Mouse (Mus musculus): ENCODE measurements around the gene Olfr1130. TPM values are rescaled to one million over a fixed set of nuclear protein-coding genes. Genes with fewer than 3 reads are reported as not detected.
"Not testable (repeated sequence)": the region's sequence is repeated elsewhere in the genome, so short reads cannot be mapped to it uniquely, and the experiment has no call there.

Olfr1130 gene
- polyA plus RNA-seq (2016; fragmentation: Nextera tagmentation; extraction: Ambion mirVana): not detected in 2 replicates

DNA sequence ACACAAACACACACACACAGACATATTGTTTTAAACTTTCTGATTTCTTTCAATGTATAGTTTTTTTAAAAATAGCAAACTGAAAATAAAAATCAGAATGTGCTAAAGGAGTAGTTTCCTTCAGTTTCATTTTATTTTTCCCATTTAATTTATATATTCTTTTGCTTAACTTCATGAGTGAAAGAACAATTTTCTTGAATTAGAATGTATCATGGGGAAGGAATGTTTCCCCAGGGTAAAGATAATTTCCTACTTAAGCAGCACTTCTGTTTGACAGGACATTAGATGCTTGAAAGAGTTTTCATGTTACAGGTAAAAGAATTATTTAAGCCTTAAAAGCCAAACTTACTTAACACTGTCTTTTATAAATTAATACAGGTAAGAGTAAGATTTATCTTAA is at the start of gene Olfr1130:
TSS of gene Olfr1130 (plus strand) at position 301 of the 400 bp plus-strand sequence.
- H3K36me3 ChIP-seq; H3K4me1 ChIP-seq (replicated peaks); H3K4me3 ChIP-seq; H3K9ac ChIP-seq; H3K9me3 ChIP-seq (replicated peaks); H3K4me2 ChIP-seq; ATAC-seq (ENCODE audit: insufficient number of reproducible peaks, low FRiP score); H3K27me3 ChIP-seq (replicated peaks); H3K27ac ChIP-seq (ENCODE audit: poor library complexity, severe bottlenecking): not testable (repeated sequence)

DNA sequence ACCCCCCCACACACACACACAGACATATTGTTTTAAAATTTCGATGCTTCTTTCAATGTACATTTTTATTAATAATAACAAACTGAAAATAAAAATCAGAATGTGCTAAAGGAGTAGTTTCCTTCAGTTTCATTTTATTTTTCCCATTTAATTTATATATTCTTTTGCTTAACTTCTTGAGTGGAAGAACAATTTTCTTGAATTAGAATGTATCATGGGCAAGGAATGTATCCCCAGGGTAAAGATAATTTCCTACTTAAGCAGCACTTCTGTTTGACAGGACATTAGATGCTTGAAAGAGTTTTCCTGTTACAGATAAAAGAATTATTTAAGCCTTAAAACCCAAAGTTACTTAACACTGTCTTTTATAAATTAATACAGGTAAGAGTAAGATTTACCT is 32.4 kb upstream of the Olfr1130 start, which contains the start of gene Olfr1129:
TSS of gene Olfr1129 (plus strand) at position 301 of the 400 bp plus-strand sequence.
- H3K4me3 ChIP-seq; H3K36me3 ChIP-seq; H3K9me3 ChIP-seq (replicated peaks); H3K4me2 ChIP-seq; ATAC-seq (ENCODE audit: insufficient number of reproducible peaks, low FRiP score); H3K4me1 ChIP-seq (replicated peaks); H3K27me3 ChIP-seq (replicated peaks); H3K9ac ChIP-seq; H3K27ac ChIP-seq (ENCODE audit: poor library complexity, severe bottlenecking): not testable (repeated sequence)
- WGBS: 55% methylated on average over 1 of the region's 1 CpGs

DNA sequence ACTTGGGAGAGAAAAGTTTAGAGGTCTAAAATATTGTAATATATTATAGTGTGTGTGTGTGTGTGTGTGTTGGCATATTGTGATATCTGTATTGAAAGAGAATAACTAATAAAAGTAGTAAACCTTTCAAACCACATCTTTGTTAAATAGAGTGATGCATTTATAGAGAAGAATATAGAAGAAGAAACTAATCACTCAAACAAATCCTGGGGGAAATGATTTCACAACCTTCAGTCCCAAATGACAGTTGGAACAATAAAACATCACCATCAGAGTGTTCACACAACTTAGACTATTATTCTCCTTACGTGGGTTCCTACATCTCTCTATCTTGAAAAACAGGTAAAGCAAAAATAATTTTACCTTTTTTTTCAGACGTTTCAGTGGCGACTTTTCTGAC is 20.8 kb downstream of the Olfr1130 start, which contains the start of gene Olfr1131:
TSS of gene Olfr1131 (plus strand) at position 301 of the 400 bp plus-strand sequence.
- H3K9me3 ChIP-seq (replicated peaks): peaks cover 4% of the 10 kb centered on the region; the same call in 1 of the 2 replicates
- 61% methylated on average over 3 of the region's 3 CpGs for WGBS
- no peak within 1 kb of the TSS for H3K9ac ChIP-seq
- H3K27ac ChIP-seq (ENCODE audit: poor library complexity, severe bottlenecking): no peak within 1 kb of the TSS
- no peaks in the 10 kb centered on the region for H3K27me3 ChIP-seq (replicated peaks)
- no peak within 1 kb of the TSS for H3K4me3 ChIP-seq
- H3K36me3 ChIP-seq: no peaks in the 10 kb centered on the region
- no peak for ATAC-seq (ENCODE audit: insufficient number of reproducible peaks, low FRiP score)
- no peak within 1 kb of the TSS for H3K4me2 ChIP-seq
- no peaks in the 10 kb centered on the region for H3K4me1 ChIP-seq (replicated peaks)

DNA sequence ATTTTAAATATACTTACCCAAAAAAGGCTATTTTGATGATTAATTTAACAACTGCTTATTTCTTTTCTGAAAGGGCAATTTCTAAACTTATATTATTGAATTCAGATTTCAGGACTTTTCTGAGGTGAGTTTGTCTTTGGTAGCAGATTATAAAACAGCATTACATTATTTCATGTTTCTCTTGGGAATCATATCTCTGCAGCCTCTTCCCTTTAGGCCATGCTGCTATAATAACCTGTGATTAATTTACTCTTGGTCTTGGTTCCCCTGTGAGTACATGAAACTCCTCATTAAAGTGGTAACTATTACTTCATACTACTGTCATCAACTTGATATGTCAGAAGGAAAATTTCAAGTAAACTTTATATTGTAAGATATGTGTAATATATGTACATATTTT is 31.4 kb downstream of the Olfr1130 start, which contains the start of gene Olfr1132:
TSS of gene Olfr1132 (minus strand) at position 101 of the 400 bp plus-strand sequence.
- no peaks in the 10 kb centered on the region for H3K36me3 ChIP-seq
- H3K27me3 ChIP-seq (replicated peaks): no peaks in the 10 kb centered on the region
- no peak within 1 kb of the TSS for H3K9ac ChIP-seq
- H3K4me2 ChIP-seq: no peak within 1 kb of the TSS
- H3K27ac ChIP-seq (ENCODE audit: poor library complexity, severe bottlenecking): no peak within 1 kb of the TSS
- H3K4me3 ChIP-seq: no peak within 1 kb of the TSS
- no peaks in the 10 kb centered on the region for H3K9me3 ChIP-seq (replicated peaks)
- no peak for ATAC-seq (ENCODE audit: insufficient number of reproducible peaks, low FRiP score)
- H3K4me1 ChIP-seq (replicated peaks): no peaks in the 10 kb centered on the region

DNA sequence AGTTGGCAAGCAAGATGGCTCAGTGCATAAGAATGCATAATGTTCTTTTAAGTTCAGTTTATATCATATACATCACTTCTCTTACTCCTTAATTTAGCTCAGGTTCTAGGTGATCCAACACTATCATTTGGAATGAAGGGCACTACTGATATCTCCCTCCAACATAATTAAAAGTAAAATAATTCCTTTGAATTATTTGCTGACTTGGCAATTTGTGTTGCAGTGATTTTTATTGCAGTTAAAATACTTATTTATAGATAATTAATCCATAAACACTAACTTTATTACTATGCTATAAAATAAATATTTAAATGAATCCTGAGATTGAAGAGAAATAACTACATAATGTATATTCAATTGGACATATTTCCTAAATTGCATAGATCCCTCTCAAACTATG is 36.4 kb downstream of the Olfr1130 start:
- no peak overlapping the region for H3K9ac ChIP-seq
- no peak for ATAC-seq (ENCODE audit: insufficient number of reproducible peaks, low FRiP score)
- H3K9me3 ChIP-seq (replicated peaks): no peaks in the 10 kb centered on the region
- no peaks in the 10 kb centered on the region for H3K4me1 ChIP-seq (replicated peaks)
- no peak overlapping the region for H3K4me2 ChIP-seq
- no peak overlapping the region for H3K27ac ChIP-seq (ENCODE audit: poor library complexity, severe bottlenecking)
- H3K27me3 ChIP-seq (replicated peaks): no peaks in the 10 kb centered on the region
- no peak overlapping the region for H3K4me3 ChIP-seq
- H3K36me3 ChIP-seq: no peaks in the 10 kb centered on the region

DNA sequence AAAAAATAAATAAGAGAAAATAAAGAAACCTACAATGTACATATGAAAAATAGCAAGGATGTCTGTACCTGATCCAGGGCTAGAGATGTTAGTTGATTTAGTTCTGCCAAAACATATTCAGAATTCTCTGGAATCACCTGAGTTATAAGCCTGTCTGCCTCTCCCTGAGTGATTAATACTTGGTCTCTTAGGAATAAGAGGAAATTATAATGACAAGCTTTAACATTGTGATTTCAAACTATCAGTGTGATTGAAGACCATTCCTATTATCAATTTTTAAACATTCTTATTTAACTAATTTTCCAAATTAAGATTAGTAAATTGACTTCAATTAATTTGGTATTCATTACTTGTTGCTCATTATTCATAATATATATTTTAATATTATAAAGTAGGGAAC is 41.3 kb downstream of the Olfr1130 start, which contains the start of gene Olfr1133:
TSS of gene Olfr1133 (minus strand) at position 101 of the 400 bp plus-strand sequence.
- no peak within 1 kb of the TSS for H3K4me3 ChIP-seq
- H3K36me3 ChIP-seq: no peaks in the 10 kb centered on the region
- no peaks in the 10 kb centered on the region for H3K4me1 ChIP-seq (replicated peaks)
- H3K9me3 ChIP-seq (replicated peaks): no peaks in the 10 kb centered on the region
- H3K27me3 ChIP-seq (replicated peaks): no peaks in the 10 kb centered on the region
- ATAC-seq (ENCODE audit: insufficient number of reproducible peaks, low FRiP score): no peak
- H3K9ac ChIP-seq: no peak within 1 kb of the TSS
- H3K27ac ChIP-seq (ENCODE audit: poor library complexity, severe bottlenecking): no peak within 1 kb of the TSS
- H3K4me2 ChIP-seq: no peak within 1 kb of the TSS

DNA sequence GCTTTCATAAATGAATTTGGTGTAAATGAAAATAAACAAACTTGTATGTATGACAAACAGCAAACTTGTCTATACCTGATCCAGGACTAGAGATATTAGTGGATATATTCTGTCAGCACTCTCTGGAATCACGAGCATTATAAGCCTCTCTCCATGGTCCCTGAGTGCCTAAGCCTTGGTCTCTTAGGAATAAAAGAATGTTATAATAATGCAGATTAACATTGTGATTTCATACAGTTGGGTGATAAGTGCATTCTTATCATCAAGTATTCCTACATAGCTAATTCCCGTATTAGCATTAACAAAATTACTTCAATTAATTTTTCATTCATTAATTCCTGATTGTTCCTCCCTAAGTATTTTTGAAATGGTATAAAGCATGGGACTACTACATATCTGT is 52.3 kb downstream of the Olfr1130 start, which contains the start of gene Olfr1134:
TSS of gene Olfr1134 (minus strand) at position 101 of the 400 bp plus-strand sequence.
- WGBS: 69% methylated on average over 2 of the region's 2 CpGs
- Histone ChIP-seq H3K36me3 (no peaks in the 10 kb centered on the region), H3K4me3 (no peak within 1 kb of the TSS), H3K4me1 (replicated peaks) (no peaks in the 10 kb centered on the region), H3K27ac (ENCODE audit: poor library complexity, severe bottlenecking) (no peak within 1 kb of the TSS), H3K9me3 (replicated peaks) (no peaks in the 10 kb centered on the region), H3K4me2 (no peak within 1 kb of the TSS), H3K9ac (no peak within 1 kb of the TSS), H3K27me3 (replicated peaks) (no peaks in the 10 kb centered on the region)
- ATAC-seq (ENCODE audit: insufficient number of reproducible peaks, low FRiP score): no peak

Other genes starting within 250 kb of the Olfr1130 start
- not detected in 2 replicates for gene Olfr1121, start 236.3 kb upstream of the Olfr1130 start, polyA plus RNA-seq (2016; fragmentation: Nextera tagmentation; extraction: Ambion mirVana)
- gene Olfr1122, start 220.4 kb upstream of the Olfr1130 start, polyA plus RNA-seq (2016; fragmentation: Nextera tagmentation; extraction: Ambion mirVana): not detected in 2 replicates
- gene Olfr1123, start 189.6 kb upstream of the Olfr1130 start, polyA plus RNA-seq (2016; fragmentation: Nextera tagmentation; extraction: Ambion mirVana): not detected in 2 replicates
- not detected in 2 replicates for gene Olfr1124, start 175.9 kb upstream of the Olfr1130 start, polyA plus RNA-seq (2016; fragmentation: Nextera tagmentation; extraction: Ambion mirVana)
- gene Olfr1126, start 152.2 kb upstream of the Olfr1130 start, polyA plus RNA-seq (2016; fragmentation: Nextera tagmentation; extraction: Ambion mirVana): not detected in 2 replicates
- not detected in 2 replicates for gene Pramel7, start 109.1 kb upstream of the Olfr1130 start, polyA plus RNA-seq (2016; fragmentation: Nextera tagmentation; extraction: Ambion mirVana)
- gene Pramel6, start 99.6 kb upstream of the Olfr1130 start, polyA plus RNA-seq (2016; fragmentation: Nextera tagmentation; extraction: Ambion mirVana): not detected in 2 replicates
- gene Olfr153, start 74.4 kb upstream of the Olfr1130 start, polyA plus RNA-seq (2016; fragmentation: Nextera tagmentation; extraction: Ambion mirVana): not detected in 2 replicates
- gene Olfr1128, start 60.7 kb upstream of the Olfr1130 start, polyA plus RNA-seq (2016; fragmentation: Nextera tagmentation; extraction: Ambion mirVana): not detected in 2 replicates
- not detected in 2 replicates for gene Olfr1129, start 32.3 kb upstream of the Olfr1130 start, polyA plus RNA-seq (2016; fragmentation: Nextera tagmentation; extraction: Ambion mirVana)
- gene Olfr1131, start 20.9 kb downstream of the Olfr1130 start, polyA plus RNA-seq (2016; fragmentation: Nextera tagmentation; extraction: Ambion mirVana): not detected in 2 replicates
- not detected in 2 replicates for gene Olfr1132, start 31.3 kb downstream of the Olfr1130 start, polyA plus RNA-seq (2016; fragmentation: Nextera tagmentation; extraction: Ambion mirVana)
- not detected in 2 replicates for gene Olfr1133, start 41.2 kb downstream of the Olfr1130 start, polyA plus RNA-seq (2016; fragmentation: Nextera tagmentation; extraction: Ambion mirVana)
- gene Olfr1134, start 52.2 kb downstream of the Olfr1130 start, polyA plus RNA-seq (2016; fragmentation: Nextera tagmentation; extraction: Ambion mirVana): not detected in 2 replicates
- gene Olfr1135, start 67.5 kb downstream of the Olfr1130 start, polyA plus RNA-seq (2016; fragmentation: Nextera tagmentation; extraction: Ambion mirVana): not detected in 2 replicates
- not detected in 2 replicates for gene Olfr1136, start 87.7 kb downstream of the Olfr1130 start, polyA plus RNA-seq (2016; fragmentation: Nextera tagmentation; extraction: Ambion mirVana)
- gene Olfr1137, start 107.0 kb downstream of the Olfr1130 start, polyA plus RNA-seq (2016; fragmentation: Nextera tagmentation; extraction: Ambion mirVana): not detected in 2 replicates
- gene Olfr1138, start 133.8 kb downstream of the Olfr1130 start, polyA plus RNA-seq (2016; fragmentation: Nextera tagmentation; extraction: Ambion mirVana): not detected in 2 replicates
- gene Olfr1140, start 137.5 kb downstream of the Olfr1130 start, polyA plus RNA-seq (2016; fragmentation: Nextera tagmentation; extraction: Ambion mirVana): not detected in 2 replicates
- not detected in 2 replicates for gene Olfr1141, start 147.8 kb downstream of the Olfr1130 start, polyA plus RNA-seq (2016; fragmentation: Nextera tagmentation; extraction: Ambion mirVana)
- not detected in 2 replicates for gene Olfr152, start 173.3 kb downstream of the Olfr1130 start, polyA plus RNA-seq (2016; fragmentation: Nextera tagmentation; extraction: Ambion mirVana)
- not detected in 2 replicates for gene Olfr1143, start 194.4 kb downstream of the Olfr1130 start, polyA plus RNA-seq (2016; fragmentation: Nextera tagmentation; extraction: Ambion mirVana)
- not detected in 2 replicates for gene Olfr1145, start 203.6 kb downstream of the Olfr1130 start, polyA plus RNA-seq (2016; fragmentation: Nextera tagmentation; extraction: Ambion mirVana)
- not detected in 2 replicates for gene Olfr1148, start 224.3 kb downstream of the Olfr1130 start, polyA plus RNA-seq (2016; fragmentation: Nextera tagmentation; extraction: Ambion mirVana)
- gene Olfr1150-ps1, start 237.8 kb downstream of the Olfr1130 start, polyA plus RNA-seq (2016; fragmentation: Nextera tagmentation; extraction: Ambion mirVana): not detected in 2 replicates
- not detected in 2 replicates for gene Olfr1151, start 249.7 kb downstream of the Olfr1130 start, polyA plus RNA-seq (2016; fragmentation: Nextera tagmentation; extraction: Ambion mirVana)

All from heart, embryonic 12.5 days (tissue).